Mouse (Mus musculus) embryonic fibroblast, embryonic 13.5 days (primary cell): ENCODE measurements around the gene Cnbp.

Source experiments
- CTCF ChIP-seq: IDR thresholded peaks from 2 replicates; pipeline ENCODE4 v1.5.1; 2011; ENCODE audit warnings: mild to moderate bottlenecking, control low read depth, low read length, moderate library complexity, borderline replicate concordance; ENCODE audit not compliant: insufficient read depth
- POLR2A ChIP-seq: IDR thresholded peaks from 2 replicates; pipeline ENCODE4 v1.6.1; 2011; ENCODE audit warnings: low read depth, mild to moderate bottlenecking, control low read depth, low read length, moderate library complexity

DNA sequence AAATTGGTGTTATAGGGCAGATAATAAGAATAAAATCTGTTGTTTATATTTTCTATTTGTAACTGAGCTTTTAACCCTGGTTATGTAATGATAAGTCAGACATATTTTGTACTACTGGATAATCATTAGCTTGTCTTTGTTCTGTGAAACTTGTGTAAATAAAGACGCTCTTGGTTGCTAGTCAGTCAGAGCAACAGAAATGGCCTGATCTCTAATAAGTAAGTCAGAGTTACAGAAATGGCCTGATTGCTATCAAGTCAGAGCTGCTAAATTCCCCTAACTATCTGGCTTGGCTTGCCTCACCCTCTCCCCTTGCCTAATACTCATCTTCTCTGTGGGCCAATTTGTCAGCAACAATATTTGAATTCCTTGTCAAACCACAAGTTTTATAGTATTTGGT, 35.8 kb upstream of the Cnbp start:
- no peak for TF ChIP-seq CTCF
- TF ChIP-seq POLR2A: no peak
